Mouse (Mus musculus) lung, postnatal 0 days (tissue): Measurements from ENCODE around the gene Rbp3.

Experiments
- CTCF ChIP-seq: IDR thresholded peaks from 2 replicates; pipeline ENCODE4 v1.5.1; 2016; ENCODE audit warnings: antibody characterized with exemption, mild to moderate bottlenecking
- EP300 ChIP-seq: IDR thresholded peaks from 2 replicates; pipeline ENCODE4 v1.6.1; 2016; ENCODE audit warnings: antibody characterized with exemption, mild to moderate bottlenecking, control low read depth

- no peak for TF ChIP-seq EP300
- TF ChIP-seq CTCF, result no peak
Observed at GRCm38 (mm10) chr14:33904851-33905250, 49.0 kb upstream of the Rbp3 start.
